Mouse (Mus musculus): ENCODE measurements around the gene Susd1.
A peak's percentile ranks its signal among the peaks of the same experiment; 100 is the strongest.

The Susd1 gene

GRCm38 (mm10) chr4:59437990-59438854, at the start of gene Susd1:
Gene Susd1, minus strand, starts transcription at chr4:59438633.
- DNase-seq, result peak; percentile 66 to 71

DNA sequence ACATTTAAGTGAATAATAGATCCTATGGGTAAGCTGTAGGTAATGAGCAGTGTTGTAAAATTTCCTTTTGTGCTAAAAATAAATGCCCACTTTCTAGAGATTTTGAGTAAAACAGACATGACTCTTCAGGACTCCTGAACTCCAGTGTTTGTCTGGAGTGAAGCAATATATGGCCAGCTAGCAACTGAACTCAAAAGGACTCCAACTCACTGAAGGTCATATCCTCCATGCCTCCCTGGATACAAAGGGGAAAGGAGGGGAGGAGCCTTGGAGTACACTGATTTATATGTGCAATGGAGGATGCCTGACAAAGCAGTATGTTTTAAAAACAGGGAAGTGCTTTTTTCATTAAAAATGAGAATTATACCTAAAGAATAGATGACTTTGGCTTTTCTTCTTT, 32.9 kb upstream of the Susd1 start:
- DNase-seq, result no peak

DNA sequence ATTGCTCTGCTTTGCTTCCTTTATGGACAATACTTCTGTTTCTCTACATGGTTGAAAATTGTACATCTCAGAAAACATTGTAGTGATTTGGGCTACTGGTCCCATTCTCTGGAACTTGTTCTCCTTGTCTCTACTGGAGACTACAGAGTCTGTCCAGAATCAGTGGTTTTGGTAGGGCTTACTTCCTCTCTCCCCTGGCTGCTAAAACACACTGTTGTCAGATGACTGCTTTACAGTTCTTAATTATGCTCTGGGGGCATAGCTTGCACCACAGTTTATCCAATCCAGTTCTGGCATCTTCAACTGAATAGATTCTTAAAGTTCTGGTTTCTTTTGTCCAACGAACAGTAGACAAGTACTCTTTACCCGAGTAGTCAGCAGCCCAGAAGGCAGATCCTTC, 27.0 kb upstream of the Susd1 start:
- no peak for DNase-seq

GRCm38 (mm10) chr4:59464661-59465060, 26.2 kb upstream of the Susd1 start:
- DNase-seq, result no peak

- no peak for DNase-seq
Observed at GRCm38 (mm10) chr4:59462494-59462893, 24.1 kb upstream of the Susd1 start.

DNA sequence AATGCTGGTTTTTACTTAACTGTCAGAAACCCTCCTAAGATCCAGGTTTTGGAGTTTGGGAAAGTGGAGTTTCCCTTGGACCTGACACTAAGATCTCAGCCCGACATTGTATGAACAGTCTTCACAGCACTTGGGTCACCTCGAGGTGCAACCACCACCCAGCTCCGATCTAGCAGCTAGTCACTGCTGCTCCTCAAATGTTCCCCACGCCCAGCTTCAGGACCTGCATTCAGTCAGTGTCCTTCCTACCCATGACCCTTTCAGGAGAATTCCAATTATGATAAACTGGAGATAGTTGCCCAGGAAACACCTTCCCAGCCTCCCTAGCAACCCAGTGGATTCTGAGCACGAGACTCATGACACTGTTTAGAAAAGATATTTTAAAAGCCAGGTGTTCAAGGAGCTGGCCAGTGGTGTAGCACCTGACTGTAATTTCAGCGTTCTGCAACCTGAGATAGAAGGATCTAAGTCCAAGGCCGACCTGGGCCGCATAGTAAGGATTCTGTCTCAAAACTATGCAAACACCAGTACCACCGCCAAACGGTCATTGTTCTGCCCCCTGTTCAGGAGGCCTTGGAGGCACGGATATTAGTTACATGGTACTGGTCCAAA, 22.8 kb upstream of the Susd1 start:
- no peak for DNase-seq

- no peak for DNase-seq
Observed at GRCm38 (mm10) chr4:59459216-59459955, 21.0 kb upstream of the Susd1 start.

DNA sequence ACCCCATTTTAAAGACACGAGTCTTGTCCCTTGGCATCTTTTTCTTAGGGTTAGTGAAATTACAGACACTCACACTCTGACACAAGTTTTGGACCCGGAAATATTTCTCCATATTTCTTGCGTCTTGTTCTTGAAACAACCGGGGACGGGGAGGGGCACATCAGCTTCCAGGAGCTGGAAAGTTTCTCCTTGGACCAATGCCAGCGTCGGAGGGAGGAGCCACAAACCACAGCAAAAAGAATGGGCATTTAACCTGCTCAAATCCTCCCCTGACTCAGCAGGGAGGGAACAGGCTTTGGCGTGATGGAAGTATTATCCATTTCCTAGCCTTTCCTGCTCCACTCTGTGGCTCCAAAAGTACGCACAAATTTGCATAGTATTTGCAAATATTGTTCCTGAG, 19.5 kb upstream of the Susd1 start:
- peak; percentile 54 to 63 for DNase-seq

DNA sequence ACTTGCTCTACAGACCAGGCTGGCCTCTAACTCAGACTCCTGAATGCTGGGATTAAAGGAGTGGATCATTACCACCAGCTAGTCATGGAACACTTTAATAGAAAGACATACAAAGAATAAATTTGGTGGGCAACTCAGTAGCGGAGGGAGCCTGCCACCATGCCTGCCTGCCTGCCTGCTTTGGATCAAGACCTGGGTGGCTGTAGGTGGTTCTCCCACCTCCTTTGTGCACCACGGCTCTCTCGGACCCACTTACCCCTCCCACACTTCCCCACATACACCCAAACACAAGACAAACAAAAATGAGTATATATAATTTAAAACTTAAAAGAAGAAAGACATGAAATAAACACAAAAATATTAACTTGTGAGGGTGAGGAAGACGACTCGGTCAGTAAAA, 18.7 kb upstream of the Susd1 start:
- no peak for DNase-seq

DNA sequence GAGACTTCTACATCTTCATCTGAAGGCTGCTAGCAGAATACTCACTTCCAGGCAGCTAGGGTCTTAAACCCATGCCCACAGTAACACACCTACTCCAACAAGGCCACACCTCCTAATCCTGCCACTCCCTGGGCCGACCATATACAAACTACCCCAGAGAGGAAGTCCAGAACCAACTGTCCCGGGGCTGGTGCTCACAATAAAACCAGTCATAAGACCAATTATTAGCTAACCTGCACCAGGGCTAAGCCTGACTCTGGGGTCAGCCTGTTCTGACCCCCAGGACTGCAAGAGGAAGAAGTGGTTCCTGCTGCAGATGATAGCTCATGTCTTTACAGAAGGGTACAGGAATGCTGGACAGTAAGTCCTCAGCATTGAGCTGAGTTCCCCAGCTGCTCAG, 17.0 kb upstream of the Susd1 start:
- DNase-seq, result no peak

DNA sequence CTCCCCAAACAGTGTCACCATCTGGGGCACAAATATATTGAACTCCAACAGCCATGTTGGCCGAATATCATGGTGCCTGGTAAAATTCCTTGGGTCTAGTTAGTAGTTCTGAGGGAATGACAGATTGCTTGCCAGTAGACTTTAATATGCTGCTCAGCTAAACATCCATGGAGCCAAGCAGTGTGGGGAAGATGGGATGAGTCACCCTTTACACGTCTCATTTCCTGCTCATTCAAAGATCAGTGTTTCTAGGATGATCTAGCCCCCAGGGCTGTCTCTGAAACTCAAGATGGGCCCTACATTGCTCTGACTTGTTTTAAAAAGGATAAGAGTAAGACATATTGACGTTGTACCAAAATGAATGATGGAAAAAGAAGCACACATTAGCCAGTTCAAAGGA, 15.6 kb upstream of the Susd1 start:
- no peak for DNase-seq

DNA sequence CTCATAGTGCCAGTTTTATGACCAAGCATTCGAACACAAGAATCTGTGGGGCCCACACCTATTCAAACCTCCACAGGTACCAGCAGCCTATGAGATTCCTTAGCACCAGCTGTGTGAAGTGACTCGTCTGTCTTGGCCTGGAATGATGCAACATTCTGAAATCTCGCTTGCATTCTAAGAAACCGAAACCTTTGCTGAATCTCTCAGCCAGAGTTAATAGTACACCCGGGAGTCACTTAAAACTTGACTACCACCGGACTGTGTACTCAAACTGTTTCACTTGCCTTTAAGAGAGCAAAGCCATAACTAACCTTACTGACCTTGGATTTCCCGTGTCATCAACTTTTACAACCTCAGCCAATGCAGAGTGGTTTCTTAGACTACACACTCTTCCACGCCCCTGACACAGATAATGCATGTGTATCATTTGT, 14.1 kb upstream of the Susd1 start:
- DNase-seq, result peak; percentile 48 to 77

DNA sequence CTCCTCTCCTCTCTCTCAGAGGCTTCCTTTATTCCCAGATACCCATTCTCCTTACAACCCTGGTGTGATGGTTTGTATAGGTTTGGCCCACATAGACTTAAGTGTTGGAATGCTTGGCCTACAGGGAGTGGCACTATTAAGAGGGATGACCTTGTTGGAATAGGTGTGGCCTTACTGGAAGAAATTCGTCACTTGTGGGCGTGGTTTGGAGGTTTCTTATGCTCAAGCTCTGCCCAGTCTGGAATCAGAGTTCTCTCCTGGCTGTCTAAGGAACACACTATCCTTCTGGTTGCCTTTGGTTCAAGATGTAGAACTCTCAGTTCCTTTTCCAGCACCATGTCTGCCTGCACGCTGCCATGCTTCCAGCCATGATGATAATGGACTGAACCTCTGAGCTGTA, 12.5 kb upstream of the Susd1 start:
- no peak for DNase-seq

DNA sequence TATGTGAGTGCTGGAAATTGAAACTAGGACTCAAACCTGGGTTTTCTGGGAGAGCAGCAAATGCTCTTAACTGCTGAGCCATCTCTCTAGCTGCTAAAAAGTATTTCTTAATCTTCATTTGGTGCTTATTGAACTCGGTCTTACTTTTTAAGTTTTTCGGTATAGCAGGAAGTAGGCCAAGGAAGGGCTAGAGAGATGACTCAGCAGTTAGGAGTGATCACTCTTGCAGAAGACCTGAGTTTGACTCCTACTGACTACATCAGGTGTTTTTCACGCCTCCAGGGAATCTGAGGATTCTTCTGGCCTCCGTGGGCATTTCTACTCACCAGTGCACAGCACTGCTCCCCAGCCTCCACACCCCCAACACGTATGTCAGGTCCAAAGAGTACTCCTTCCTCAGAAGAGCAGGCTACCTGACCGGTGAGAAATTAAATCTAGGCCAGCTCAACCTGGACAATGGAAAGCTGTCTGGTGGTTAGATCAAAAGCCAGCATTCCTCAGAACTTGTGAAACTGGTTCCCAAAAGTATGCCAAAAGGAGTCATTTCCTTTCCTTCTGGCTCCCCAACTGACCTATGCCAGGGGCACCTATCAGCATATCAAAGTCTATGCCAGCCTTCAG, 11.9 kb upstream of the Susd1 start:
- no peak for DNase-seq

- peak in 1 of 2 experiments; percentile 36 for DNase-seq
Observed at GRCm38 (mm10) chr4:59447296-59447695, 8.9 kb upstream of the Susd1 start.

GRCm38 (mm10) chr4:59445516-59445915, 7.1 kb upstream of the Susd1 start:
- DNase-seq, result no peak

- no peak for DNase-seq
Observed at GRCm38 (mm10) chr4:59444994-59445393, 6.6 kb upstream of the Susd1 start.

GRCm38 (mm10) chr4:59444085-59444484, 5.7 kb upstream of the Susd1 start:
- no peak for DNase-seq

DNA sequence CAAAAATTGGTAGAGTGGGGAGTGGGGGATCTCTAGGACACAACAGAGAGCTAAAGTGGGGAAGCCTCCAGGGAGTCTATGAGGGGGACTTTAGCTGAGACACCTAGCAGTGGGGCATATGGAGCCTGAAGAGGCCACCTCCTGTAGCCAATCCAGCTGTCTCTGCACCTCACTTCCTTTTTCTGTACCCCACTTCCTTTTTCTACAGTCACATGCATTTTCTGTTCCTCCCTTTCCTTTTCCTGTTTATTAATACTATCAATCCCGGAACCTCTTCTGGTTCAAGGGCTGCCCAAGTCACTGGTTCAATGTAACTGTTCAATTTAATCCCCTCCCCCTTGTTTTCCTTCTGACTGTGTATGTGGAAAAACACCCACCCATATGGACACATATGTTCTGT, 2.8 kb upstream of the Susd1 start:
- no peak for DNase-seq

DNA sequence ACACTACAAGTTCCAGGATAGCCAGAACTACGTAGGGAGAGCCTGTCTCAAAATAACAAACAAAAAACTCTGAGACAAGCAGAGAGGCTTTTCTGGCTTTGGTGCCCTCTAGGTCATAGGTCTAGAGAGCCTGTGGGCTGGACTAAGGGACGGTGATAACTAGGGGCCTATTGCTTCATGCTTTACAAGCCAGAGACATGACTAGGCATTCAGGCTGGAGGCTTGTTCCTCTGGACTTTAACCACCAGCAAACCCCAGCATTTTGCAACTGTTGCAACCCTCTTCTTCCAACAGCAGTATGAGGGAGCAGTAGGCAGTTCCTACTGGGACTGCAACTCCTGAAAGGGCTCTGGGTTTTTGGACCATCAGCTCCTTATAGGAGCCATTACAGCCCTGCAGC, 1.5 kb upstream of the Susd1 start:
- DNase-seq, result peak; percentile 51 to 69

DNA sequence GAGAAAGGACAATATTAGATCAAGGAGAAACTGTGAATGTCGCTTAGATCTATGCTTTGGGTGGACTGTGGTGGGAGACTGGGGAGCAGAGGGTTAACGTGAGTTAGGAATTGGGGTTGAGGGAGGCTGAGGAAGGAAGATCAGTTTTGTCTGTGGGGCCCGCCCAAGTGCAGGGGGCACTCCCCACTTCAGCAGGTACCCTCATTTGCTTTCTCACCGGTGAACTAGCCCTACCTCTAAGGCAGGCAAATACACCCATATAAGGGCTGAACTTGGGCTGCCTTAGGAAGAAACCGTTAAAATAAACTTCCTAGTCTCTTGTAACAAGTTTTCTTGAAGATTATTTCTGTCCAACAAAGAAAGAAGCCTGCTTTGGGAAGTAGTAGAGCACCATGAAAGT, 608 bp upstream of the Susd1 start:
- no peak for DNase-seq

DNA sequence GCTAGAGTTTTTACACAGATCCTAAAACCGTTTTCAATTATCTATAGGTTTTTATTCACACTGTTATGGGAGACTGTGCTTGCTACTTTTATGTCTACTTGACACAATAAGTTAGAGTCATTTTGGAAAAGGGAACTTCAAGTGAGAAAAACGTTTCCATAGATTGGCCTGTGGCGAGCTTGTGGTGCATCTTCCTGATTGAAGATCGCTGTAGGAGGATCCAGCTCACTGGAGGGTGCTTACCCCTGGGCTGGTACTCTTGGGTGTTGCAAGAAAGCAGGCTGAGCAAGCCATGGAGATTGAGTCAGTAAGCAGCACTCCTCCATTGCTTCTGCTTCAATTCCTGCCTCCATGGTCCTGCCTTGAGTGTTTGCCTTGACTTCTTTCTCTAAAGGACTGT, 2.5 kb downstream of the Susd1 start:
- no peak for DNase-seq

- DNase-seq, result peak in 1 of 2 experiments; percentile 22
Observed at GRCm38 (mm10) chr4:59434039-59434438, 4.4 kb downstream of the Susd1 start.

All from kidney, adult 8-10 months (tissue).